Mouse (Mus musculus): ENCODE measurements around the gene Mrpl23.
A peak's percentile ranks its signal among the peaks of the same experiment; 100 is the strongest.

Gene Mrpl23

GRCm38 (mm10) chr7:142522352-142522751 is 10.1 kb upstream of the Mrpl23 start:
- DNase-seq: peak; percentile 80

DNA sequence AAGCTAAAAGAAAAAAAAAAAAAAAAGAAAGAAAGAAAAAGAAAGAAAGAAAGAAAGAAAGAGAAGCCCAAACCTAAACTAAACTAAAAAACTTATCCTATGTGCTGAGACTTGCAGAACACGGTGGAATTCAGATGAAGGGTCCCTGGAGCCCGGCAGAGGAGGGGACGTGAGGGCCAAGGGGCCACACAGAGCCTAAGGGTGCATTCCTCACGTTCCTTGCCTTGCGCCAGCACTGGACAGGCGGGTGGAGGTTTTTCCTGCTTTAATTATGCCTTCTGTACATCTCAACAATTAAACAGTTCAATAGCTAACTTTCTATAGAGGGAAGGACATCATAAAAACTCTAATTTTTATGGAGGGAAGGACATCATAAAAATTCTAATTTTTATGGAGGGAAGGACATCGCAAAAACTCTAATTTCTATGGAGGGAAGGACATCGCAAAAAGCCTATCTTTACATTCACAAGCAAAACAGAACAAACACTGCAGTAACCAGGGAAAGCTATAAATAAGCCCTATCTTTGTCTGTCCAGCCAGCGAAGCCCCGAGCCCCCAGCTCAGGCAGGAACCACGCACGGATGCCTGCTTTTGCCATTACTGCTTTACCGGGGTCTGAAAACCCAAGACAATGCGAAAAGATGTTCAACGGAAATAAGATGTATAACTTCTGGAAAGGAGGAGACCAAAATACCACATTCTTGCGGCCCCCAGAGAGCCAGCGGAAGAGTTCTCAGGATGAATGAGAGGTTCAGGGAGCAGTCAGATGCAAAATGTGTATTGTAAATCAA is 9.1 kb upstream of the Mrpl23 start:
- peak; percentile 48 to 62 for DNase-seq

DNA sequence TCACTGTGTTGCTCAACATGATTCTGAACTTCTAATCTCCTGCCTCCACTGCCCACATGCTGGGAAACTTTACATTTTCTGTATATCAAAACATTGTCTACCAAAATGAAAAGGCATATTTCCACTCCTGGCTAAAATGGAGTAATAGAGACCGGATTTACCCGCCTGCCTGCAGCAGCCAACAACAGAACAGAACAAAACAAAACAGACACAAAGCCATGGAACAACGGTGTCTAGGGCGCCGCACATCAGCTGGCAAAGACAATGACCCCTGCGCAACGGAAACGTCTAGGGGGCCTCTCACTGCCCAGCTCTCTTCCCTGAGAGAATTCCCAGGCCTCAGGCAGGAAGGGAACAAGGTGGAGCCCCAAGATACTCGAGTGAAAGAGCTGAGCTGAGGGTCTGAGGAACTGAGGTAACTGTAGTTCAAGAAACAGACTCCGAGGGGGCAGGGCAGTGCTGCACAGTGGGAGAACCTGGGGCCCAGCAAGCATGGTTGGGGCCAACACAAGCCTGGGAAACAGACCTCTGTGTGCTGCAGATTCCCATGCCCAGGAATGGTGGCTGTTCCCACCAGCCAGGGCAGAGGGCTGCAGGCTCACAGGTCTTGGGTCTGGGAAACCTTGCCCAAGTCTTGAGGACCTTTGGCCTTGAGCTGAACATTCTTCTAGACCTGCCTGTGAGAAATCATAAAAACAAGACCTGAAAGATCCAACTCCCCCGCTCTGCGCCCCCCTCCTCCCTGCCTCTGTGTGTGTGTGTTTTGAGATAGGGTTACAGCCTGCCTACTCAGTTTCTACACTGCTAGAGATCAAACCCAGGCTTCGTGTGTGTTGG is 6.9 kb upstream of the Mrpl23 start:
- DNase-seq: peak; percentile 50 to 70

DNA sequence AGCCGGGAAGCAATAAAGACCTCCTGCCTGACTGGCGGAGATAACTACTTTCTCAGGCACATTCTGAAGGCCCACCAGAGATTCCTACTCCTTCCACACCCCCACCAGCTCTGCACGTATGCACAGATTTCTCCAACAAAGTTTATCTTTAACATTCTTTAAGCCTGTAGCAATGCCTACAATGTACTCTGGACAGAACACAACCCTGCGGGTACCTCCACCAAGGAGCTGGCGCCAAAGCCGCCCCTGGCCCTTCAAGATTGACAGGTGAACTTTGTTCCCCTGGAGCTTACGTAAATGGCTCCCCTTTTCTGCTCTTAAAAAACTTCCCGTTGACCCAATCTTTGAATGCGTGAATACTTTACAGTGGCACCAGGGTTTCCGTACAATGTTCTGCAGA is 3.1 kb upstream of the Mrpl23 start:
- no peak for DNase-seq

- no peak for DNase-seq
Measured at GRCm38 (mm10) chr7:142531973-142532521, 439 bp upstream of the Mrpl23 start.

DNA sequence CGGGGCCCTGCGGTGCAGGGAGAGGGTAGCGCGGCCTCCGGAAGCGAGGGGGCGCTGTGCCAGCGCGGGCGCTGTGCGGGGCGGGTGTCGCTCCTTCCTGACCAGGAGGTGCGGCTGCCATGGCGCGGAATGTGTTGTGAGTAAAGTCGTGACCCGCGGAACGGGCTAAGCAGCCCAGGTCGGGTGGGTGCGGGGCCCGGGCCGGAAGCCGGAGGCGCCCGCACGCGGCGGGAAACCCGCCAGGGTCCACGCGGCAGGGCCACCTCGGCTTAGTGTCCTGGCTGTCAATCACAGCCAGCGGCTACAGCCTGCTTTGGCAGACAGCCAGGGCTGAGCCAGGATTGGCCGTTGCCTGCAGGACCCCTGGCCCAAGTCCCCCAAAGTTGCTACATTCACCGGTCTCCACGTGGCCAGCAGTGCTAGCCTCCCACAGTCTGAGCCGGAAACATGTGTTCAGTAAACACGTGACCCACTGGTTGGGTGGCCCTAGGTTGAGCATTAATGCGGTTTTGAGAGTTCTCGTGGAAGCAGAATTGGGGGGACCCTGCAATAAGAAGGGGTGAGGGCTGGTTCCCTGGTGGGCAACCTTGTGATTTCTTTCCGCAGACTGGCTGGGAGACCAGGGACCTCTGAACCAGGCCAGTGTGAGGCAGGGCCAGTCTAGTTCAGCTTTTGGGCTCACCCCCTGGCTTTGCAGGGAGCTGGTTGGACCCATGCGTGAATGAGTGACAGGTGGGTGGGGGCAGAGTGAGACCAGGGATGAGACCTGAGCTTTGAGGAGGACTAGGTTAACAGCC is 771 bp downstream of the Mrpl23 start:
- peak; percentile 90 to 94 for DNase-seq

- DNase-seq: no peak
Measured at GRCm38 (mm10) chr7:142535116-142535515, 2.6 kb downstream of the Mrpl23 start.

- no peak for DNase-seq
Measured at GRCm38 (mm10) chr7:142535832-142536231, 3.3 kb downstream of the Mrpl23 start.

GRCm38 (mm10) chr7:142537181-142537580 is 4.7 kb downstream of the Mrpl23 start:
- DNase-seq: no peak

GRCm38 (mm10) chr7:142537879-142538278 is 5.4 kb downstream of the Mrpl23 start:
- DNase-seq: peak; percentile 90 to 91

- no peak for DNase-seq
Measured at GRCm38 (mm10) chr7:142538291-142538690, 5.8 kb downstream of the Mrpl23 start.

- no peak for DNase-seq
Measured at GRCm38 (mm10) chr7:142538766-142539165, 6.3 kb downstream of the Mrpl23 start.

DNA sequence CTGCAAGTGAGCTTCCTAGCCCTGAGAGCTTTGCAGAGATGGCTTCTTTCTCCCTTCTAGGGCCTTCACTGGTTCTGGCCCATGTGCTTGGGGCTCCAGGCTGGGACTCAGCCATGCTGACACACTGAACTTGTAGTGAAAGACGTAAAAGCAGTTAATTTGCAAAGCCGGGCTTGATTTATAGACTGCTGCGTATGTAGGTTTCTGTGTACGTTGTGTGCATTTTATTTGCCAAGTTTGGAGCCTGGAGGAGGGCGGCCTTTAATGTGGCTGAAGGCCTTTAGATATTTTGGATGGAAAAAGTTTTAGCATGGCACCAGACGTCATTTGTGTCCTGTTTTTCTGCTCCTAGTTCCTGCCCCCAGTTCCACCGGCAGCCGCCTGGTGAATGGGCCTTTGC is 7.3 kb downstream of the Mrpl23 start:
- no peak for DNase-seq

DNA sequence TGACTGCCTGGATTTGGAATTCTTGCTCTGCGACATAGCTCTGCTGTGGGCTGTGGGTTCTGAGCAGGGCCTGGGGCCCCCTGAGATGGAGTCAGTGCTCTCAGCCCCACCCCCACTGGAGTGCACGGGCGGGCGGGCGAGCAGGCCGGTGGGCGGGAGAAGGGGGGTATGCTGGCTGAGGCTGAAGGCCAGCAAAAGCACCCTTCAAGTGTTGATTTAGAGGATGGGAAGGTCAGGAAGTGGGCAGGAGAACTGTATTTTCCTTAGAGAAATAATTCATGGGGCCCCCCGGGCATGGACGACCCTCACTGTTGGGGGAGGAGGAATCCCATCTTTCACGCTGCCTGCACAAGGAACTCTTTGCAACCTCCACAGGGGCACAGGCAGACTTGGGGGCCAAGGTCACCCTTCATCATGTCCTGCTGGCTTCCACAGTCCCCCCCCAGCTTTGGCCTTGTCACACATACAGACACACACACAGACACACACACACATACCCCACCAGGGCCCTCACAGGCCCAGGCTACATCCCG is 10.4 kb downstream of the Mrpl23 start:
- DNase-seq: peak; percentile 68 to 77

GRCm38 (mm10) chr7:142545967-142546366 is 13.5 kb downstream of the Mrpl23 start:
- no peak for DNase-seq

DNA sequence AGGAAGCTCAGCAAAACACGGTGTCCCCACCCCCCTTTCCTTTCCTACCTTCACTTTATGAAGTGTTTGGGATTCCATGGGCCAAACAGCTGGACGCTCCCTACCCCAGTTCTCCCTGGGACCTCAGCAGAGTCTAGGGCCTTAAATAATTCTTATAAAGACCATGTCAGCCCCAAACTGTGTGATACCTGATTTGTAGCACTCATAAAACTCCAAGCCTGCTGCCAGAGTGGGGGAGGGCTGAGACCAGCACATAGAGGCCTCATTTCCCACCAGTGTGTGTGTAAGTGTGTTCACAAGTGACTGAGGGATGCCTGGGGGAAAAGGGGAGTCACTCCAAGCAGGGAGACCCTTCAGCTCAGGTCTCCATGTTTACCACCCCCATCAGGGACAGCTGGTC is 15.4 kb downstream of the Mrpl23 start:
- DNase-seq: peak; percentile 53 to 67

DNA sequence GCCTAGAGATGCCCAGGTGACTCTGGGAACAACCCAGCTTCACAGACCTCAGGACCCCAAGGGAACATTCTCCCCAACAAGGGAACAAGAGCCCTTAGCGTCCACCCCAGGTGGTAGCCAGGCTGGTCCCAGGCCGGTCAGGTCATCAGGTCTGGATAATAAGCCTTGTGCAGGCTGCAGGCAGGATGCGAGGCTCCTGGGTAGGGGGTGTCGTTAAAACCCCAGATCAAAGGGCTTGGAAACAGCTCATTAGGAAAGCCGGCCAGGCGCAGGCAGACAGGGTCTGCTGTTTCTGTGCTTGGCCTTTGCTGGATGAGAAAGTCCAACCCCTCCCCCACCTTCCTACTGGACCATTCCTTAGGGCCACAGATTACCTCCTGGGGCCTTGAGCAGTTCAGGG is 16.2 kb downstream of the Mrpl23 start:
- no peak for DNase-seq

DNA sequence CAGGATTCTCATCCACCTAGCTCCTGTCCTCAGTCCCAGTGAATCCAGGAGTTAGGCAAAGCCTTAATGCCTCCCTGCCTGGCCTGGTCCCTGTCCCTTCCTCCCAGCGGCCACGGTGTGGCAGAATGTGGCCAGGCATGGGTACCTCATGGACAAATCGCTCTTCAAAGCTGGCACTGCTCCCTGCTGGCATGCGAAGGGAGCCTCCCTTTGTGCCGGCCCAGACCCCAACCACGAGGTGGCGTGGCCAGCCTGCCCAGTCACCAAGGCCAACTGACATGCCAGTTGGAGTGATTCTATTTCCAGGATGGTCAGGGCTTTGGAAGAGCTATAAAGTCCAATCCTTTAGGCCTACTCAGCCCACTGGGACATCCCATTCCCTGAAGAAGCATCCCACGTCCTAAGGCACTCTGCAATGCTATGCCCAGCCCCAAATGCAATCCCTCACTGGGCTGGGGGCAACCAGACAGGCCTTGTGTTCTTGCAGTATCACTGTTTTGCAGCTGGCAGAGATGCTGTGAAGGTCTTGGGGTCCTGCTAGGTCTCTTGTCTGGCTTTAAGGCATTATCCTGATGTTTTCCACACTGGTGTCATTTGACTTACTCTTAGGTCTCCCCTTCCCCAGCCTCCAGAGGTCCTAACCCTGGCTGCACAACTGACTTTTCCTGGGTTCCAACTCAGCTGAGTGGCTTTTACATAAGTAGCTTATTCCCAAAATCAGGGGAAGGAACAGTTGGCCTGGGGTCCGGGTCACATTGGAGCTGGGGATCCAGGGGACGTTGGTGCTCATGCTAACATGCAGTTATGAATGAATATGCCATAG is 17.7 kb downstream of the Mrpl23 start:
- peak; percentile 70 to 82 for DNase-seq

DNA sequence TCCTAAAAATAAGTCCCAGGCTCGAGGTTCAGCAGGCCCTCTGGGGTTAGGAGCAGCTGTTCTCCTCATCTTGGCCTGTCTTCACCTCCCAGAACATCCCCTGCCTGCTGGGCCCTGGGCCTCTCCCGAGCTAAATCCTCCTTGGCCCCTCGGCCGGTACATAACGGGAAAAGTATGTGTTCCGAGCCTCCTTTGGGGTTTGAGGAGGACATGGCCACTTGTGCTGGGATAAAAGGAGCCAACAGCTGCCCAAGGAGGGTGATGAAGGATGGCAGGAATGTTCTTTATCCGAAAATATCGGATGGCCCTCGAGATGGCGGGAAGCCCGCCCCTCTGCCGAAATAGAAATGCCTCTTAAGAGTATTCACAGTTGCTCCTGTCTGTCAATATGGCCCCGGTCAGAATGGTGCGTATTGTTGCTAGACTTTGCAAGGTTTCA is 18.5 kb downstream of the Mrpl23 start:
- DNase-seq: no peak

DNA sequence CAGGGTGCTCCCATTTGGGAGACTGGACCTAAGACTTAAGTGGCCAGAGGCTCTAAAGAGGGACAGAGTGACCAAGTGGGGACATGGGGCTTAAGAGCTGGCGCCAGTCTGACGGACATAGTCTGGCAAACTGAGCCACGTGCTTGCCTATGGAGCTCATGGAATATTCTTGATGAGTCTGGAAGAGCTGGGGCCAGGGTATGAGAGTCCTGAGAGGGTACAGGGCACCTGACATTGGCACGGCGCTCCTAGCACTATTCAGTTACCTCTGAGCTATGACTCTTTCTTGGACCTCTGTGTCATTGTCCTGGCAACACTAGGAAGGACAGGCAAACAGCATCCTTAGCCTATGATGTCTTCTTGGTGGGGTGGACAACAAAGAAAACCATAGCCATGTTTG is 19.2 kb downstream of the Mrpl23 start:
- DNase-seq: no peak

DNA sequence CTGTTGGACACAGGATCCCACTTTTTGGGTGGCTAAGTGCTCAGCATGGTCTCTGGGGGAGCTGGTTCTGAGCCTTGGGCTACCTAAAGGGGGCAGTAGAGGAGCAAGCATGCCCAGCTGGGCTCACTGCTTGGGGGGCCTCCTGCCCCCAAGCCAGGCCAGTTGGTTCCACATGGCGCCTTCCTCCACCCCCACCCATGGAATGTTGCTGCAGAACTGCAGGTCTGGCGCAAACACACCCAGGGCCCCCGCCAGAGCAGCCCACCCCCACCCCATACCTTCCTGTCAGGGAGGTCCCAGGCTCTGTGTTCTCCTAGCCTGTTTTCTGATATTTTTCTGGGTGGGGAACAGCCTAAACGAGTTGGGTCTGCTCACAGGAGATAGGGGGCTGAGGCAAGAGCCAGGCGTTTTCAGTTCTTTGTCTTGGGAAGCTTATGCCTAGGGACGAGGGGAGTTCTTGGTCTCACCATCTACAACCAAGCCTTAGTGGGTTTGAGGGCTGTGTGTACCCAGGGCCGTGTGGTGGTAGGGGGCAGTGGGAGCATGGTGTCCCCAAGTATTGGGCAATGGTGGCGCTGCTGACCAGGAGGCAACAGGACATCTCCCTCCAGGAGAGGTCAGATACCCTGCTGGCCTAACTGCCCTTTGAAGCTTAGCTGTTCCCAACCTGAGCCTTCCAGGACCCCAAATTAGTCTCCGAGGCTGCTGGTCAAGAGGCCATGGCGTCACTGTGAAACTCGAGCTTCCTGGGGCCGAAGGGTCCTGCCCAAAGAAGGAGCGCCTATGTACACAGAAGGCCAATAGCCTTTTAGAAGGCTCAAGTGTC is 20.3 kb downstream of the Mrpl23 start:
- peak in 1 of 2 experiments; percentile 57 for DNase-seq
